Mouse (Mus musculus) kidney, postnatal 10 days (tissue): ENCODE data around the gene Gpatch8.

Experiments used
- DNase-seq: peaks from one replicate; pipeline ENCODE4 v3.0.0; 2021; ENCODE audit warnings: mixed read lengths

Gpatch8 gene

DNA sequence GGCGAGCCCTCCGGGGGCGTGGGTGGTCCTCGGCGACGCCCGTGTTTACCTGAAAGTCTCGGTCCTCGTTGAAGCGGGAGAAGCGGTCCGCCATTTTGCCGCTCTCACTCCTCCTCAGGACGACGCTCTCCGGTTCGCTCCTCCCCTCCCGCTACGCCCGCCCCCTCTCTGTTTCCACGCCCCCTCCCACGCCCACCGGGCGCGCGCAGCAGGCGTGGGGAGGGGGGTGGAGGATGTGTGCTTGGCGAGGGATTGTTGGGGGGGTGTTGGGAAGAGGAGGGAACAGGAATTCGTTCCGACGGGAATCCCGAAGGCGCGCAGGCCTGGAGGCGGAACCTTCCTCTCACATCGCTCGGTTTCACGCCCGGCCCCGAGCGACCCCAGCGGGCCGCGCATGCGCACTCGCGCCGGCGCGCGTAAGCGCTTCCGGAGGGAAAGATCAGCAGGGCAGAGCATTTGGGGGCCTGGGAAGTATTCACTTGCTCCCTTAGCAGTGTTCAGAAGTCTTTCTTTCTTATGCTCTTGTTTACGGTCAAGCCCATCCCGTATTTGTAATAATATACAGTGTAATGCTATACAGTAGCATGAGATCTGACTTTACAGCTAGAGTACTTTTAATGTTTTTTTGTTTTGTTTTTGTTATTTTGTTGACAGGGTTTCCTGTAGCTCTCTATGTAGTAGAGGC, at the start of gene Gpatch8:
Gpatch8 (minus strand) TSS at position 362 of the 685 bp plus-strand sequence.
- DNase-seq, result peak; percentile 97

DNA sequence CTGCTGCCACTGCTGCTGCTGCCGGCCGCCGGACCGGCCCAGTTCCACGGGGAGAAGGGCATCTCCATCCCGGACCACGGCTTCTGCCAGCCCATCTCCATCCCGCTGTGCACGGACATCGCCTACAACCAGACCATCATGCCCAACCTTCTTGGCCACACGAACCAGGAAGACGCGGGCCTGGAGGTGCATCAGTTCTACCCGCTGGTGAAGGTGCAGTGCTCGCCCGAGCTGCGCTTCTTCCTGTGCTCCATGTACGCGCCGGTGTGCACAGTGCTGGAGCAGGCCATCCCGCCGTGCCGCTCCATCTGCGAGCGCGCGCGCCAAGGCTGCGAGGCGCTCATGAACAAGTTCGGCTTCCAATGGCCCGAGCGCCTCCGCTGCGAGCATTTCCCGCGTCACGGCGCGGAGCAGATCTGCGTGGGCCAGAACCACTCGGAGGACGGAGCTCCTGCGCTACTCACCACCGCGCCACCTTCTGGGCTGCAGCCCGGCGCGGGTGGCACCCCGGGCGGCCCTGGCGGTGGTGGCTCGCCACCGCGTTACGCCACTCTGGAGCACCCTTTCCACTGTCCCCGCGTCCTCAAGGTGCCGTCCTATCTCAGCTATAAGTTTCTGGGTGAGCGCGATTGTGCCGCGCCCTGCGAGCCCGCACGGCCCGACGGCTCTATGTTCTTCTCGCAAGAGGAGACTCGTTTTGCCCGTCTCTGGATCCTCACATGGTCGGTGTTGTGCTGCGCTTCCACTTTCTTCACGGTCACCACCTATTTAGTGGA, 48.8 kb upstream of the Gpatch8 start:
- DNase-seq, result peak; percentile 64

DNA sequence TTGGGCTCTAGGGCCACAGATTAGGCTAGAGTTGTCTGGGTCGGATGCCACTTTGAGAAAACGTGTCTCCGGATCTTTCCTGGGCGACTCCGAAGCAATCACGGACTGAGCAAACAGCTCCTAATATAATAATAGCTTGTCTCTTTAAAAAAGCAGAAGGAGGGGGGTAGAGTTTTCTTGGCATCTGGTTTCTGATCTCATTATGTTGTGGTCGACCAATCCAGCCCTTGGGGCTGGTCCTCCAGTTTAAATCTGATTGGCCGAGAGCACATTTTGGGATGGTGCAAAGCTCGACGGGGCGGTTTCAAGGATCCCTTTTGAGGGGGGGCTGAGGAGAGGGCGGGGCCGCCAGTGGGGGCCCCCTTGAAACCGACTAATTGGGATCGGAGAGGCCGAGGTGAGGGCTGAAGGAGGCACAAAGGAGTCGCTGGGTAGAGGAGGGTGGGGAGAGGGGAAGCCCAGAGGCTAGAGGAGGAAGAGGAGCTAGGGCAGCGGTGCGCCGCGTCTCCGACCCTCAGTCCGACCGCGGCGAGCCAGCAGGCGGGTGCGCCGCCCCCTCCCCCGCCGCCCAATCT, 47.9 kb upstream of the Gpatch8 start, which contains the start of gene Fzd2:
Fzd2 (plus strand) TSS at position 387 of the 575 bp plus-strand sequence.
- DNase-seq, result peak; percentile 90

DNA sequence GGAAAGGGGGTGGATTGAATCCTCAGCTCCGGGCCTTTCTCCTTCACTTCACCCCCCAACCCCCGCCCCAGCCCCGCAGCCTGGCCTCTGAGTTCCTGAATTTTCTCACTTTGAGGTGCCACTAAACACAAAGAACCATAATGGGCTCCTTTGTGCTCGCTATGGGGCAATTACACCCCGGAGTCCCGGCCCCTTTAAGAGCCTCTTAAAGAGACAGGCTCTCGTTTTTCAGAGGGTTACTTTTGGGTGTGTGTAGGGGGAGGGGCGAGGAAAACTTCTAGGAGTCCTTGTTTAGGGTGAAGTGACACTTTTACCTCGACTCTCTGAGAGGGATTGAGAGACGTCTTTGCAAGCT, 47.3 kb upstream of the Gpatch8 start:
- DNase-seq, result peak; percentile 82

DNA sequence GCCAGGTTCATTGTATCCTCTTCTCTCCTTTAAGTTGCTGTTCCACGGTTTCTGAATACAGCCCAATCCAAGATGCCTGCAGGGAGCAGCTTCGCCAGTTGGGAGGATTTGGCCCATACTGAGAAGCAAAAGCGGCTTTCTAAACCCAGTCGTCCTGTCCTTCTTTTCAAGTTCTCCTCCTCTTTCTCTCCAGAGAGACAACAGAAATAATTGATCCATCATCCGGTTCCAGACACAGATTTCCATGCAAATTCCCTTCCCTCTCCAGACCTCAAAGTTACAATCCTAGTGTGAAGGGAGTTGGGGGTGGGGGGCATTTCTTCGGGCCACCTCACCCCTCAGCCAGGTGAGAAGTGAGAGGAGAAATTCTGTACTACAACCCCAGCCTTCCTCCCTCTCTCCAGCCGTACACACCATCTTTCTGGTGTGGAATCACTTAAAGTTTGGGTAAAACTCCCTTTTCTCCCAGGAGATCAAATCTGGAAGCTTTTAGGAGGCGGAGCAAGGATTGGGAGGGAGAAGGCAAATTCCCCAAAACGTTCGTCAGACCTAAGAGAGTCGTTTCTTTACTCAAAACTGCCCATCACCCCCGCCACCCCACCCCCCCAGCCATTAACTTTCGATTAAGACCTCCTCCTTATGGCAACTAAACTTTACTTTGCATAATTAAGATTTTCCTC, 46.8 kb upstream of the Gpatch8 start:
- DNase-seq, result no peak

DNA sequence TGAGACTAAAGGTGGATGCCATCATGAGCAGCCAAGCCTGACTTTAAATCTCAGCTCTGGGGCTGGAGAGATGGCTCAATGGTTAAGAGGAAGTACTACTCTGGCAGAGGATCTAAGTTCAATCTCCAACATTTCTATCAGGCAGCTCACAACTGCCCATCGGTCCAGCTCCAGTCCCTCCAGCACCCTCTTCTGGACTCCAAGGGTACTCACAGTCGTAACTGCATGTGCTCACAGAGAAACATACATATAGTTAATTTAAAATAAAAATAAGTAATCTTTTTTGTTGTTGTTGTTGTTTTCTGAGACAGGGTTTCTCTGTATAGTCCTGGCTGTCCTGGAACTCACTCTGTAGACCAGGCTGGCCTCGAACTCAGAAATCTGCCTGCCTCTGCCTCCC, 43.7 kb upstream of the Gpatch8 start:
- DNase-seq, result no peak

DNA sequence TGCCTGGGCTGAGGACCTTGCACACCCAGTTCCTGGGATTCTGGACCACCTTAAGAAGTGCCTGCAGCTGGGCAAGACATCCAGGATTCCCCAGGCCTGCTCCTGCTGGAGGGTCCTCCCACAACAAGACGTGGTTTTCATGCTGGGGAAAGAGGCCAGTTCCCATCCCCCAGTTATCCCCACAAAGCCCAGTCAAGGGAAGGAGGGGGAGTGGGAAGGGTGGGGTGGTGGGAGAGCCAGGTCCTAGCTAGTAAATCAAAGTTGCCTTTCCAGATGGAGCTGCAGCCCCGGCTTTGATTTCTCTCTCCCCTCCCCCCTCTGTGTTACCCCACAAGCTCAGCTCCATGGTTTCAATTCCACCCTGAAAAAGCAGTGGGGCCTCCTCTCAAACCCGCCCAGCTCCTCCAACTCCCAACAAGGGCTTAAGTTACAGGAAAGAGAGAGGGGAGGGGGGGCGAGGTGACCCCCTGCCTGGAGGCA, 39.2 kb upstream of the Gpatch8 start:
- peak; percentile 40 for DNase-seq

DNA sequence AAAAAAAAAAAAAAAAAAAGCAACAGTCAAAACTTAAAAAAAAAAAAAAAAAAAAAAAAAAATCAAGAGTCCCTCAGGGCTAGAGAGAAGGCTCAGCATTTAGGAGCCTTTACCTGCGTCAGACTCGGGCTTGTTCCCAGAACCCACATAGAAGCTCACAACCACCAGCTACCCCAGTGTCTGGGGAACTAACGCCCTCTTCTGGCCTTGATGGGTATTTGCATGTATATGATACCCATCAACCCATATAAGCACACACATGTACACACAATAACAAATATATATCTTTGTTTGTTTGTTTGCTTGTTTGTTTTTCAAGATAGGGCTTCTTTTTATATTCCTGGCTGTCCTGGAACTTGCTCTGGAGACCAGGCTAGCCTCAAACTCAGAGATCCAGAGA, 31.4 kb upstream of the Gpatch8 start:
- DNase-seq, result no peak

DNA sequence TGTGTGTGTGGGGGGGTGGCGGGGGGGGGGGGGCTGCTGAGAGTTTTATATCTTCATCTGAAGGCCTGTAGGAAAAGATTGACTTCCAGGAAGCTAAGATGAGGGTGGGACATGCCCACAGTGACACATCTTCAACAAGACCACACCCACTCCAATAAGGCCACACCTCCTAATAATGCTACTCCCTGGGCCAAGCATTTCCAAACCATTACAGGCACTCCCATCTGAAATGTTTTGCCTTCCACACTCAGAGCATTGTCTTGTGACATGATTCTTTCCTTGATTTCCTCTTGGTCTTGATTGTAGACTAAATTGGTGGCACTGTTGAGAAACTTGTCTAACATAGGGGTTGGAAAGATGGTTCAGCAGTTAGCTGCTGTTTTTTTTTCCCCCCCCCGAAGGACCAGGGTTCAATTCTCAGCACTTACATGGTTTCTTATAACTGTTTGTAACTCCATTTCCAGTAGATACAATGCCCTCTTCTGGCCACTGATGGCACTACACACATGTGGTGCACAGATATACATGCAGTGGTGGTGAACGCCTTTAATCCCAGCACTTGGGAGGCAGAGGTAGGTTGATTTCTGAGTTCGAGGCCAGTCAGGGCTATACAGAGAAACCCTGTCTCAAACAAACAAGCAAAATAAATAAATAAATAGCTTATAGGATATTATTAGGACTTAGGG, 30.4 kb upstream of the Gpatch8 start:
- DNase-seq, result no peak

DNA sequence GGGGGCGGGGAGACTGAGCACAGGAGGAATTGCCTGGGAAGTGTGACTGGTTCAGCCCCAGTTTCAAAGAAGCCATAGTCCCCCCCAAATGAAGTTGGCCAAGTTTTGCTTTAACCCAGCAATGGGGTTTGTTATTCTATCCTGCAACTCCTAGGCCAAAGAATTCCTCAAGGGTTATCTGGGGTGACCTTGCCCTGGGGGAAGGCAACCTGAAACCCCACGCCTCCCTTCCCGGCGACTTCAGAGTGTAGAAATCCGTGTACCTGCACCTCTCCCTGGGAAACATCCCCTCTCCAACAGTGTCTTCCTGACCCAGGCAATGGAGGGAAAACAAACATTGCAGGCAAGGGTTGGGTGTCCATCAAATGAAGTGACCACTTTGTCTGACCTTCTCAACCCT, 26.5 kb upstream of the Gpatch8 start:
- DNase-seq, result no peak

DNA sequence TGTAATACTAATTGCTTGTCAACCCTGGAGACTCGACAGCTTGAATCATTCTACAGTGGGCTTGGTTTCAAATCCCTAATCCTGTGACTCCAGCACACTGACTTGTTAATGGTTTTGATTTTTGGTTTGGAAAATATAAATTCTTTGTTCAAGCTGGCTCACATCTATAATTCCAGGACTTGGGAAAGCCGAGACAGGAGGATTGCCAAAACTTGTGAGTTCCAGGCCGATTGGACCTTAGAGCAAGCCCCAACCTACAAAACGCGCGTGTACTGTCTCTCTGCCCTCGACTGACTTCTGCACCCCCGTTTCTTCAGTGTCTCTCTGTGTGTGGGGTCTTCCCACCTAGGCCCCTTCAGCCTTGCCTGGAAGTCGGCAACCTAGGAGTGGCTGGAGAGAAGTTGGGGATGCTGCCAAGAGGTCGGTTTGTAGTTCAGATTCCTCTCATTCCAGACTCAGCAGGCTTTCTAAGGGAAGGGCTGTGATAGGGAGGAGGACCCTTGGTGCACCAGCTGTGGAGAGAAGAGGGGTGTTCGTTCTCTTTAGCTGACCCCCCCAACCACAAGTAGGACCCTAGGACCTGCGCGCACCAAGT, 25.9 kb upstream of the Gpatch8 start:
- DNase-seq, result peak; percentile 79

DNA sequence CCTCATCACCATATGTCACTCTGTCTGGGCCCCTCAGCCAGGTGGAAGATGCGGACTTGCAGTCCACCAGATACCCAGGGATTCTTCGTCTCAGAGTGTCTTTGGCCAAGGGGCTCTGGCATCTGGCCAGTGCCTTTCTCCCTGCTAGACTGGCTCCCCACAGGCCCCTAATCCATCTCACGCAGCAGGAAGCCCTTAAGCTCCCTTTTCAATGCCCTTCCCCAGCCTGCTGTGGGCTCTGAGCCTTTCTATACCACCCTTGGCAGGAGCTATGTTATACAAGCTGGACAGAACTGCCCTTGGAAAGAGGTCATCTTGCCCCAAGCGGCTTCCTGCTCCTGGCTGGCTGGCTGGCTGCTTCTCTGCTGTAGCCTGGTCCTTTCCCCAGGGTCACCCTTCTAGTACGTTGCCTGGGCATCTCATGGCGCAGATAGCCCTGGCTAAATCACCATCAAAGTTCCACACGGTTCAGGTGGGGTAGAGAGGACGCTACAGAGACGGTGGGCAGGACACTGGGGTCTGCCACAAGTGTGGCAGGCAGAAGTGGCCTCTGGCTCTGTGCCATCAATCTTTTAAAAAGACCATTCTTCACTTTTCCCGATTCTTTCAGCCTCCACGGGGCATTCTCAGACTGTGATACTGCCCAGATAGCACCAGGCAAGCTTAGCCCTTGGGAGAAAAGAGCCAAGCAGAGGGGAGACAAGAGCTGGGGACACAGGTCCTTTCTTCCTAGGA, 25.3 kb upstream of the Gpatch8 start:
- peak; percentile 42 for DNase-seq

DNA sequence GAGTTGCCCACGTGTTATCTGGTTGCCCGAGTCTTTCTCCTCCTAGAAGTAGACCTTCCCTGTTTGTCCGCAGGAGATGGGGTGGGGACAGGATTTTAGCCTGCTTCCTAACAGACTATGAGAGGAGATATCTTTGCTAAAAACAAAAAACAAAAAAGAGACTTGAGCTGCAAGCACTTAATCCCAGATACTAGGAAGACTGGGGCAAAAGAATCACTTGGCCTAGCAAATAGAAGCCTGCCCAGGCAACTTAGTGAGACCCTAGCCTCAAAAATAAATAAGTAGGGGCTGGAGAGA, 23.8 kb upstream of the Gpatch8 start:
- DNase-seq, result no peak

DNA sequence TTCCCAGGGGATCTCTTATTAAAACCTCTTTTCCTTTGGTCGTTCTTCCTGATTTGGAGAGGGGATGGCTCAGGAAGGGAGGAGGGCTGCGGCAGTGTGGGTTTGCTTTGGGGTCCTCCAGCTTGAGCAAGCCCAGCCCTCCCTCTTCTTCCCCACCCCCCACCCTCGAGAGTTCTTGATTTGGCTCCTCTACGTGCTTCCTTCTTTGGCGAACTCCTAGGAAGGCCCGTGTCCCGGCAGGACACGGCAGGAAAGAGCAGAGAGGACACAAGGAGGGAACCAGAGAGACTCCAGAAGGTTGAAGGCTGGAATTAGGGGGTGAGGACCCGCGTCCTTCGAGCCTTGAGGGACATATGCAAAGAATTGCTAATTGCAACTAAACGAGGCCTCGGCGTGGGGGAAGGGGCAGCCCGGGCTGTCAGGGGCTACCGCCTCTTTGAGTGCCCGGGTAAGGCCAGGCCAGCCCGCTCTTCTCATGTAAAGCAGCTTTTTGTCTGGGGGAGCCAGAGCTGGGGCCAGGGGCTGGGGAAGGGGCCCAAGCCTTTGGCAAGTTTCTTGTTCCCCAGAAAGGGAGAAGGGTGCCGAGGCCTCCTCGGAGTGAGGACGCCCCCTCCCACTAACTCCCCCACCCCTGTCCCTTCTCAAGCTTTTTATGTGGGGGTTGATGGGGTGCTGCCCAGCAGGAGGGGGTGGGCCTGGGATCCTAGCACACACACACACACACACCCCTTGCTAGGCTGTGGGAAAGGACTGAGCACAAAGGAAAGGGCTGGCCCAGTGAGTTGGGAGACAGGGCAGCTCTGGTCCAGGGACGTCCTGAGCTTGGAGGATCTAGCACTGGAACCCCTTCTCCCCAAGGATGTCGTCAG, 23.2 kb upstream of the Gpatch8 start, which contains the start of gene Gm11627:
Gm11627 (minus strand) TSS at position 297 of the 869 bp plus-strand sequence.
- peak; percentile 60 for DNase-seq

DNA sequence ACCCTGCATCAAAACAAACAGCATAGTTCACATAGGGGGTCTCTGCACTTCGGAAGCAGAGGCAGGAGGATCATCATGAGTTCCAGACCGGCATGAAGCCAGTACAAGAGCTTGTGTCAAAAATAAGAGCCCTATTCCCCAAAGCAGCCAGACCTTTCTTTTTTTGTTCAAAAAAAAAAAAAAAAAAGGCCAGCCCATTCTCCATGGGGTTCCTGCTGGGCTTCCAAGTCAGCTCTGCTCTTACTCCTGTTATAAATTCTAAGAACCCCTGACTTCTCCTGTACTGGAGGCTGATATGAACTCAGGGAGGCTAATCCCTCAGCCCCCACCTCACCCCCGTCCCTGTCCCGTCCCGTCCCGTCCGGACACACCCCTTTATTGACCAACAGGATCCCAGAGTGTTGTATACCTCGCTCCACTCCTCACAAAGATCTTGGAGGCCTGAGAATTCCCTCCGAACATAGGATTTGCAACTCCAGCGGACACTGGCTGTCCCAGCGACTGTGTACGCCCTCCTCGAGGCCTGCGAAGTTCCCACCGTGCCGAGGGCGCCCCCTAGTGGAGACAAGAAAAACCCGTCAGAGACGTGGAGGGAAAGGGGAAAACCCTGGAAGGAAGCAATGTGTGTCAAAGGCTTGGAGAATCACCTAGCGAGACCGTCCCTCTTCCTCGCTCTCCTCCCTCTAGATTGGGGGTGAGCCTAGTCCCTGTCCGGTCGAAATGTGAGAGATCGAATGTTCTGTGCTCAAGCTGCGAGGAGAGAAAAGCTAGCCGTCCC, 22.3 kb upstream of the Gpatch8 start:
- DNase-seq, result peak; percentile 93

DNA sequence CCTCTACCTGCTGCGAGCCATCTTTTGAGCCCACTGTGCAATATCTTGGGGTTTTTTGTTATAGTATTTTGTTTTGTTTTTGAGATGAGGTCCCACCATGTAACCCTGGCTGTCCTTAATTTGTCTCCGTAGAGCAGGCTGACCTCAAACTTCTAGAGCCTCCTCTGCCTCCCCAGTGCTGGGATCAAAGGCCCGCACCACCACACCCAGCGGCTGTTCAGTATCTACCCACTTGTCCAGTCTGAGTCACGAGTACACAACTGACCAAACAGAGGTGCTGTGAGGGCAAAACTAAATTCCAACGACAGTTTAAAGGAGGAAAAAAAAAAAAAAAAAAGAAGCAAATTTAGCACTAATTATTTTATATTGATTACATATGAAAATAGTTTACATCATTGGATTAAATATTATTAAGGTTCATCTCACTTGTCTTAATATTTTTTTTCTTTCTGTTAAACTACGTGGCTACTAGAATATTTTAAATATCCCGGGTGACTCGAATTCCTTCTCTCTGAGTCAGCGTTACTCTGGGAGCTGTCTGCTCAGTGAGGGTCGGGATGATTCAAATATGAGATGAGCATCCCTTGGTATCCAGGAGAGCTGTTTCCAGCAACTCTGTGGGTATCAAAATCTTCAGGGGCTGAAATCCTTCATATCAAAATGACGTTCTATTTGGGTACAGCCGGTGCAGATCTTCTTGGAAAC, 20.0 kb upstream of the Gpatch8 start:
- no peak for DNase-seq

DNA sequence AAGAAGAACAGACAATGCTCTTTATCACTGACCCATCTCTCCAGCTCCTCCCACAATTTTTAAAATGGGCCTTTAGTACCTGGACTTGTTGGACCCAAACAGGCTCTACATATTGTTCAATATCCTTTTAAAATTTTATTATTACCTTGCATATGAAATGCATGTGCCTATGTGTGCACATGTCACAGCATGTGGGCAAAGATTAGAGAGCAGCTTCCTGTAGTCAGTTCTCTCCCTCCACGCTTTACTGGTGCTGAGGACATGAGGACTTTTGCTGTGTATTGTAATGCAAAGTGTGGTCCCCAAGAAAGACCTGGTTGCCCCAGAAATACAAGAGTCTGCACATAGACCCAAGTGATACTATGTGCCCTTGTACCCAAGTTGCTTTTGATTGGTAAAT, 18.8 kb upstream of the Gpatch8 start:
- no peak for DNase-seq

DNA sequence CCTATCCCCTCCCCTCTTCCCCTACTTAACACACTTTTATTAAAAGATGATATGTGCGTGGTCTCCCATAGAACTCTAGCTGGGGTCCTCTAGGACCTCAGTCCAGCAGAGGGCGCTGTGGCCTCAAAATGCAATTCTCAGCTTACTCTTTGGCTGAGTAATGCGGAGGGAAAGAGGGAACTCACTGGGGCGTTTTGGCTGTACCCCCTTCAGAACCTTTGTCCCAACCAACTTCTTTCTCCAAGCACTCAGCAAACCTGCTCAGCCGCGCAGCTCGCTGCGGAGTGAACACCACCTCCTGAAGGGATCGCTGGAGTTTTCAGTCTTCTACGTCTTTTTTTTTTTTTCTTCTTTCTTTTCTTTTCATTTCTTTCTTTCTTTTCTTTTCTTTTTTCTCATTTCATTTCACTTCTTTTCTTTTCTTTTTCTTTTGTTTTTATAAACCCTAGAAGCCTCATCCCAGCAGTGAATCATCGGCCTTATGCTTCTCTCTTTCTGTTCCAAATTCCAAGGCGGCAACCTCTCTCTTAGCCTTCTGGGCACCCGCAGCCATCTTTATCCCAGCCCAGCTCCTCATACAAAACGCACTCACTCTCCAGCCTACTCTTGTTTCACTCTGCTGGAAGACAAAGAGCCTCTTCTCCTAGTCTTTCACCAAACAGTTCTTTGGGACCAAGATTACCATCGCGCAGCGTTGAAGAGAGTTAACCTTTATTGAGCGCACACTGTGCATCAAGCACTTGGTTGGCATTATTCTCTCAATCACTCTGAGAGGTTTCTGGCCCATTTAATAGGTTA, 16.9 kb upstream of the Gpatch8 start:
- peak; percentile 94 for DNase-seq
